Mouse (Mus musculus) liver, embryonic 14.5 days (tissue): ENCODE results near the gene Tmem190.

Source experiments
- CTCF ChIP-seq: IDR thresholded peaks from 2 replicates; pipeline ENCODE4 v1.5.1; 2016; ENCODE audit warnings: antibody characterized with exemption, low read depth, control low read depth
- EP300 ChIP-seq: IDR thresholded peaks from 2 replicates; pipeline ENCODE4 v1.6.1; 2016; ENCODE audit warnings: antibody characterized with exemption, low read depth

DNA sequence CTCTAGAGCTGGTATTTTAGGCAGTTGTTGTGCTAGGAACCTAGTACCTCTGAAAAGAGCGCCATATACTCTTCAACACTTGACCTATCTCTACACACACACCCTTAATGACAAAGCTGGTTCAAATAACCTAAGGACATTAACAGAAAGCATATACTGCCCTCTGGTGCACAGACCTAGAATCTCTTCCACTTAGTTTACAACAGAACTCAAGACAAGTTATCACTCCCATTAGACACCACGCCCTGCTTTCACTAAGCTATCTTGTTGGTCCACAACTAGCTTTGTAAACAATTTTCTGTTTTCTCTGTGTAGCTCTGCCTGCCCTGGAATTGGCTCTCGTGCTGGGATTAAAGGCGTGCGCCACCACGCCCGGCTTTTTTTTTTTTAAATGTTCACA, 24.0 kb downstream of the Tmem190 start:
- TF ChIP-seq EP300 (peak; percentile 54; the same call in 1 of the 2 replicates), CTCF (peak; percentile 72)
